Mouse (Mus musculus): Measurements from ENCODE around the gene Gm27021.

The Gm27021 gene

DNA sequence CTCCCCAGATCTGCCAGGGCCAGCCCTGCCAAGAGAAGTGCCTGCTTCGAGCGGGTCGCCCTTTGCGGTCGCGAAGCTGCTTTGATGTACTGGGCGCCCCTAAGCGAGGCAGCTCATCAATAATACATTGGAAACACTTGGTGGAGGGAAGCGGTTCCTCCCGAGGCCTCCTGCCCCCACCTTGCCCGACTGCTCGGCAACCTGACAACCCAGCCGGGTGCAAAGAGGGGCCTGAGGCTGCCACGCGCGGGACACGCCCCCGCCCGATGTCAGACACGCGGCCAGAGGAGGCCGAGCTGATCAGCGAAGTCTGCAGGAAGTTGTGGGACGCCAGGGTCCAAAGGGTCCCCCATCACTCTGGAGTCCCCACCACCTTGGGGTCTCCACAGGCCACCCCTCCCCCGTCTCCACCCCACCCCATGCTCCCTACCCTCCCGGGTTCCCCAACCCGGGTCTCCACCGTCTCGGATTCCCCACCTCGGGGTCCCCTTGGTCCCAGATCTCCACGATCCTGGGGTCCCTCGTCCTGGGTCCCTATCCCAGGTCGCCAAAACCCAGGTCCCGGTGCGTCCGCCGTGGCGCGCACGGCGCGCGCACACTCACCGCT is 34.1 kb downstream of the Gm27021 start:
- DNase-seq = peak; percentile 18 to 36

DNA sequence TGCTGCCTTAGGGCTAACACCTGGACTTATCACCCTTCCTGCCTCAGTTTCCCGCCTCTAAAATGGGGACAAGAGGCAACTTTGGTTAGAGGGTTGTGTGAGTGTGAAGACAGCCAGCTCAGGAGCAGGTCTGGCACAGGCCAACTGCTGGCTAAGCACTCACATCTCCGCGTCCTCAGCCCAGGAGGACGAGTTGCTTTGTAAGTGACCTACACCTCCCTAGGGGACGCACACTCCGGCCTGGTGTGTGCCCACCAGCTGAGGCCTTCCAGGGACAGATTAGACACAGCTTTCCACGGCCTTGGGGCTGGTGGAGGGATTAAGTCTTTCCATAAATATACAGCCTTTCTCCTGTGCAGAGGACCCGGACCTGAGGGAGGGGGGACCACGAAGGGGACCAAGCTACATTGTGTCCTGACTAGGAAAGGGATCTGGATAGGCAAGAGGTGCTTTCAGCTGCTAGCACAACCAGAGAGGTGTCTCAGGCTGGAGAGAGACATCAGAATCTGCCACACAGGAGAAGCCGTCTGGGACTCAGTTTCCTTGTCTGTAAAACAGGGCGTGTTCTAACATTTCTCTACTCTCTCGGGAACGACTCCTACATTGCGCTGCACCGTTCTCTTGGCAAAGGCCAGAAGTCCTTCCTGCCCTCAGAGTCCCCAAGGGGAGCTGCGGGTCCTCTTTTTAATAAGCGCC is 34.8 kb downstream of the Gm27021 start:
- DNase-seq = no peak

DNA sequence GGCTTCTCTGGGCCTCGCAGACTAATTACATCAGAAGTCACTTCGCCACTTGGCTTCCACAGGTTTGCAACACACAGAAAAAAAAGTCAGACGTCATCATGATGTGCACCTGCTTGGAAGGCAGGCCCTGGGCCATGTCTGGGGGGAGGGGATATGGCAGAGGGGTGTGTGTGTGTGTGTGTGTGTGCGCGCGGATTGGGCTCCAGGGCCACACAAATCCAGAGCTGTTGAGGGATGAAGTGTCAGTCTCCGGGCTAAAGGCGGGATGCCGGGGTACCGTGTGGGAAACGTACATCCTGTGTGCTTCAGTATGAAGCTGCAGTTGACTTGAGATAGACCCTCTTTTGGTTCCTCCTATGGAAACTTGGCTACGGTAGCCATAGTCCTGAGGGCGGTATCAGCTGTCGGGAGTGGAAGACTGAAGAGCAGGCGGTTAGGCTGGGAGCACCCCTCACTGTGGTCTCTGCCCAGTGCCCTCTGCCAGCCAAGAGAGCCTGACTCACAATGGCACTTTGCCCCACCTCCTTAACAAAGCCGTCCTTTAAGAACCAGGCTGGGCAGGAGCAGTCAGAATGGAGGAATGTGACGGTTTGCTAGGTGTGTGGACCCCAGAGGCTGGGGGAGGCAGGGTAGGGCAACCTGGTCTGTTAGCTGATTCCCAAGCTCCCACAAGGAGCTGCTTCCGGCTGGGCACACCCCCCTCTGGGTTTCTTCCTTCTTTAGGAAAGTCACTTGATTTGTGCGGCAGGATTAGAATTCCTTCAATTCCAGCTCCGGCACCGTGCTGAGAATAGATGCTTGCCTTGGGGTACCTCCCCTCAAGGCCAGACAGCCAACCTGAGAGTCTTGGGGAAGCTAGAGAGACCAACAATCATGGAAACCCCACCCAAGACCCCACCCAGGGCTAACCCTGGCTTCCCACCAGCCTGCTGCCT is 36.2 kb downstream of the Gm27021 start:
- no peak for DNase-seq

DNA sequence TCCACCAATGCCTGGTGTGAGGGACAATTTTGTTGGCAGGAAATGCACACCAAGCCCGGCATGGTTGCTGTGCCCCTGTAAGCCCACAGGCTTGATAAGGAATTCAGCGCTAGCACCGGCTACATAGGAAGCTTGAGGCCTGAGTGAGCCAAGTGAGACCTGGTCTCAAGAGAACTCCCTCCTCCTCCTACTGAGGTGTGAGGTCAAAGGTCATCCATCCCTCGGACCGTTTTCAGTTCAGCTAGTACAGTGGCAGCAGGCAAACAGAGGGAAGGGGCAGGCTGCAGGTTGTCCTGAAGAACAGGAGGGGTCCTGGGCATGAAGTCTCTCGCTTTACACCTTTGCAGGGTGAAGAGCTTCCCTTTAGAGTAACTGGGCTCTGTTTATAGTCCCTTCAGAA is 37.0 kb downstream of the Gm27021 start:
- DNase-seq = no peak

DNA sequence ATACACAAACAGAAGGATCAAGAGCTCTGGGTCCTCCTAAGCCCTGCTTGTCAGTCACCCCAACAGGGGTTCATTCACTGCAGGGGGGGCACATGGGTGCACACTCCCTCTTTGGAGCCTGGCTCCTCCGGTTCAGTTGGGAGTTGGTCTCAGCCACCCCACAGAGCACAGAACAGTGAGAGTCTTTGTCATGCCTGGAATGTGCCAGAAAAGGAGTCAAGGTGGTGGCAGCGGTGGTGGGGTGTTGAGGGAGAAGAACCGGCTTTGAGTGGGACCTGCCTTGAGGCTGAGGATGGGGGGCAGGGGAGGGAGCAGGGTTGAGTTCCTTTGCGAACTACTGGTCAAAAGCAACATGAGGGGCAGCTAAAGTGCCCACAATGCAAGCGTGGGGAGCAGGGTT is 37.8 kb downstream of the Gm27021 start:
- DNase-seq = no peak

DNA sequence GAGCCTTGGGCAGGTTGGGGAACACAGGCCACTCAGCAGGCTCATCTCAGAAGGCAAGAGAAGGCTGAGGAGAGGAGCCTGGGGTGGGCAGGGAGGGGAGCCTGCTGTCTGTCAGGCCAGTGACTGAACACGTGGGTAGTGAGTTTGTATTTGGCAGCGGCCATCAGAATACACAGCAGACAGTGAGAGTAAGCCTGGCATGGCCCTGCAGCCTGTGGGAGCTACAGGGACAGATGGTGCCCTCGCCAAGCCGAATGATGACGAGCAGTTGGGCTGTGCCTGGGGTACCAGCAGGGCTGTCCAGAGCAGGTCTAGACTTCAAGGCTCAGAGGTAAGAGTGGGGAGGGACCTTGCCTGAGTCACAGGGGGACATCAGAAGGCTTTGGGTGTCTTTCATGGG is 40.6 kb downstream of the Gm27021 start:
- no peak for DNase-seq

DNA sequence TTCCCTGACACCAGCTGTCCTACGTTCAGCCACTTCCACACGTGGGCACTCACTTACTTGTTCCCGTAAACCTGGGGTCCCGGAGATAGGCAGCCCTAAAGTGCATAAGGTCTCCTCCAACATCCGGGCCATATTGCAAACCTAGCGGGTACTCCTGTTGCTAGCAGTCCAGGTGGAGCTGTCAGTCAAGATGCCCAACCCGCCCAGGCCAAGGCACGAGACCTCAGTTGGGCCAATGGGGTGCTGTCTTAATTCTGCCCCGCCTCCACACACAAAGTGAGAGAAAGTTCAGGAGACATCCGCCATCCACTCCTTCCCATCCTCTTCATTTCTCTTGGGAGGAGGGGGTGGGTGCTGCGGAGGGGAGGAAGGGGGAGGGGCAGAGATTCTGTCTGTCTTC is 41.4 kb downstream of the Gm27021 start:
- no peak for DNase-seq

DNA sequence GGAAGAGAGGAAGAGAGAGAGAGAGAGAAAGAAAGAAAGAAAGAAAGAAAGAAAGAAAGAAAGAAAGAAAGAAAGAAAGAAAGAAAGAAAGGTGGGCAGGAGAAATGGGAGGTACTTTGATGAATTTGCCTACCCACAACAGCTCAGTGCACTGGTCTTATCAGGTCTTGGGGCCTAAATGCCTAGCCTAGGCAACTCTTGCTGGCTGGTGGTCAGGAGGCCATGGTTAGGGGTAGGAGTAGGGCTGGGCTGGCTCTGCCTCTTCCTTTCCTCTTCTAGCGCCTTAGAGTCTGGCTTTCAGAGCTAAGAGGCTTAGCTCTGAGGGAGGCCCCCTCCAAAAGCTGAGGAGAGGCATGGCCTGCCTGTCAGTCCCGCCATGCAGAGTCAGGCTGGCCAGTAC is 44.3 kb downstream of the Gm27021 start:
- DNase-seq = no peak

DNA sequence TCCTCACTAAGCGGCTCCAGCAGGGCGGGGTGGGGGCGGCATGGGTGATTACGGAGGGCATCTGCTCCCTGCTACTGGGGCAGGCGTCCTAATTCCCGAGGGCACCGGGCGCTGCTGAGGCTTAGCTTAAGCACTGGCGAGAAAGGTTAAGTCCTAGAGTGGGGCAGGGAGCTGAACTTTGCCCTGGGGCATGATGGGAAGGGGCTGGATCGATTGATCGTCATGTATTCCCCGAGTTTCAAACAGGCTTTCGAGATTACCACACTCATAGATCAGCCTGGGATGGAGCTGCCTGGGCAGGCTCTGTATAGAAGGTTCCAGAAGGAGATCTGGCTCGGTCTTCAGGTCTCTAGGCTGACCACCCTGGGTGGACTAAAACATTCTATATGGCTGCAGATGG is 45.7 kb downstream of the Gm27021 start:
- no peak for DNase-seq

DNA sequence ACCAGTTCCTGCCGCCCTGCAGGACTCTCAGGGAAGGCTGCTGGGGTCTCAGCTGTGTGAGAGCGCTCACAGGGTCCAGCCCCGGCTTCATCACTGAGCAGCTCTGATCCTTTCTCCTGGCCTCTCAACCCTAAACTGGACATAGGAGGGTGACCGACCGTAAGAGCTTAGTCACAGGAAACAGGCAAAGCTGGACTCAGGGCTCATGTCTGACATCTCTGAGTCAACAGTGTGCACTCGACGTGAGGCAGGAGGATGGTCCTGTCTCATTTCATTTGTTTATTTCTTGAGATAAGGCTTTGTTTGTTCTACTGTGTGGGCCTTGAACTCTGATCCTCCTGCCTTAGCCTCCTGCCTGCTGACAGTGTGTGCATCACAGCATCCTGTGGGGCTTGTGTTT is 47.4 kb downstream of the Gm27021 start:
- no peak for DNase-seq

DNA sequence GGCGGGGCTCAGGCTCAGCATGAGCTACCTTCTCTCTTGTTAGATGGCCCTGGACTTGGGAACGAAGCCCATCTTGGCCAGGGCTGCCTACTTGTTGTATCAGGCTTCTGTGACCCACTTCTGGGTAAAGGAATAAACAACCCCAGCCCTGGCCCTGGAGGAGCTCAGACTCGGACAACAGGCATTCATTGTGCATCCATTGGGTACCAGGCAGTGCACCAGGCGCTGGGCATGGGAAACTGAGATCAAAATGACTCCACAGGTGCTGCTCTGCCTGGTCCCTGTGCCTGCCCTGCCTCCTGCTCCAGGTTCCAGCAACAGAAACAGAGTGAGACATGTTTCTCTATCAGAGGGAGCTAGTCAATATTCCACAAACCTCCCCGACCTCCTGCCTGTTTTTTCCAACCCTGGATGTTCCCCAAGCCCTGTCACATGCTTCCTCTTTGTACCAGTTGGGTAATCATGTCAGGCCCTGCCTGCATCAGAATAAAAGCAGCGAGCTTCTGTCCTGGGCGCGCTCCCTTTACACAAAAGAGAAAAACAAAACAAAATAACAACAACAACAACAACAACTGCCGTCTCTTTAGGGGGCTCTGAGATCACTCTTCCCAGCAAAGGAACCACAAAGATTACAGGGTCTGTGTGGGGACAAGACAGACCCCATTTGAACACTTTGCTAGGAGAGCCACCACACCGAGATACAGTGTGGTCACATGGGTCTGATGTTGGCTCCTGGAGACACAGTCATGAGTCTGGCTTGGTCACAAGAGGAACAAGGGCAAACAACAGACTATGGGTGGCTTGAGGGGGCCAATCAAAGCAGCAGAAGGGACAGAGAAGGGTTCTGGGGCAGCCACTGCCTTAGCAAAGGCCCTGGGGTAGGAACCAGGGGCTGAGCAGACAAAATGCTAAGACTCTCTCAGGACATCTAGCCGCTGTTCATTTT is 48.4 kb downstream of the Gm27021 start:
- DNase-seq = no peak

DNA sequence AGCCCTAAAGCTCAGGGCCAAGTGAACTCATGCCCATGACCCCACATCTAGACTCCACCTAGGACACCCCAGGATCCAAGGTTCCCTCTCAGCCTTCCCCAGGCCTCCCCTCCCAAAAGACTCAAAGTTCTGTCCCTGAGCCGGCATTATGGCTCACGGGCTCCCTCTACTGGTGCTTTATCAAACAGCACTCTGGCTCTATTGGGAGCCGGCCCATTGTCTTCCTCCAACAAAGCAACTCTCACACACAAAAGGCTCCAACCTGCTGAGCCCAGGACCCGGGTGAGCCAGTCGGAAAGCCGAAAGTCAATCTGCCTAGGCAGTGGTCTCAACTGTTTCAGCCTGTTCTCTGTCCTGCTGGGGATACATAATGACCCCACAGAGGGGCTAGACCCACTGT is 49.8 kb downstream of the Gm27021 start:
- DNase-seq = peak; percentile 47 to 66

DNA sequence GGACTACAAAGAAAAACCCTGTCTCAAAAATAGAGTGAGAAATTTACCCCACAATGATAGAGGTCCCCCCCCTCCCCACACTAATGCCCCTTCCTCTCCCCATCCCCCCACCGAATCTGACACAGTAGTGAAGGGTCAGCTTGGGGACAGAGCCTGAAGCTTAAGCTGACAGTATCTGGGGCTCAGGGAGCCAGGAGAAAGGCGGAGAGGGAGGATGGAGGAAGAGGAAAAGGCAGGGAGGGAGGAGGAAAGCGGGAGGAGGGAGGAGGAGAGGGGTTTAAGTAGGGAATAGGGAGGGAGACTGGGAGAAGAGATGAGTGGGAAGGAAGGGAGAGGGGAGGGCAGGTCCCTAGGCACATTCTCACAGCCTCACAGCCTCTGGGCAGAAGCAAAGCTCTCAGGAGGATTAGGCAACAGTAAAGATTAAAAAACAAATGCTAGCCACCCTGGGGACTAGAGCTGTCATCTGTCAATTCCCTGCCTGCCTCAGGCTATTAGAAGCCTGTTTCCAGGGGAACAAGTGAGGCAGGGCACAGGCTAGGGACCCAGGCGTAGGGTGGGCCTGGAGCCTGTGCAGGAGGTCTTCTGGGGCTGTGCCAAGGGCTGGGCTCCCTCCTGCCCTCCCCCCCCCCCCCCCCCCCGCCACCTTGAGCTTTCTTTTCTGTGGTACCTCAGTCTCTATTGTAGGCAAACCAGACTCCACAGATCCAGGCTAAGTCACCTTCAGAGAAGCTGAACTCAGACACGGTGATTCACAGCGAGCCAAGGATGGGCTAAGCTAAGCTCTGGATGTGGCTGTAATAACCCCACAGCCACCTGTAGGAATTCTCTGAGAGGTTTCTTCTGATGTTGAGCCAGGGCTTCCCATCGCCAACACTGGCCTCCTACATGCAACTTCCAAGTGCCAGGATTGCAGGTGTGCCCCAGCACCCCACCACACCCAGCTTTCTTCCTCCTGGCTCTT is 50.9 kb downstream of the Gm27021 start:
- DNase-seq = no peak

DNA sequence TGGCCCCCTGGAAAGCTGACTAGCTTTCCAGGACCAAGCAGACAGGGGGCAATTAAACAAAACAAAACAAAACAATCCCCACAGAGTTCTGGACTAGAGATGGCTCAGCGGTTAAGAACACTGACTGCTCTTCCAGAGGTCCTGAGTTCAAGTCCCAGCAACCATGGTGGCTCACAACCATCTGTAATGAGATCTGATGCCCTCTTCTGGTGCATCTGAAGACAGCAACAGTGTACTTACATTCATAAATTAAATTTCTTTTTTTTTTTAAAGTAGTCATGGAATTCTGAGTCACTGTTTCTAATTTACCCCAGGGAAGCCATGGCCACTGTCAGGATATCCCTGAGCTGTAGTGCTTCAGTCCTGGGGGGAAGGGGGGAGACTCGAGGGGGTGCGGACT is 53.4 kb downstream of the Gm27021 start:
- DNase-seq = no peak

DNA sequence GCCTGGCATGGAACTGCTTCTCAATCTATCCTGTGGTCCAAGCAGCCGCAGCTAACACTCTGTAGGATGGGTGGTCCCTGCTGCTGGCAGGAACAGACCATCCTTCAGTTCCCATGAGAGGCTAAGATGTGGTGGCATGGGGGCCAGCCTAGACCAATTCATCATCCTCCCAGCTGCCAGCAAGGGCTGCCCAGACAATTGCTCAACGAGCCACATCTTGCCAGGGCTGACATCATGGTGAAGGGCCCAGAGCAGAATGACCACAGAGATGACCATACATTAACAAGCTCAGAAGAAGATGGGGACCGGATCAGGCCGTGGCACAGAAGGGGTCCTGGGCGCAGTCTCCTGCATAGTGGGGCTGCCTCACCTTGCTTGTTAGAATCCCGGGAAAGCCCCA is 57.1 kb downstream of the Gm27021 start:
- DNase-seq = no peak

DNA sequence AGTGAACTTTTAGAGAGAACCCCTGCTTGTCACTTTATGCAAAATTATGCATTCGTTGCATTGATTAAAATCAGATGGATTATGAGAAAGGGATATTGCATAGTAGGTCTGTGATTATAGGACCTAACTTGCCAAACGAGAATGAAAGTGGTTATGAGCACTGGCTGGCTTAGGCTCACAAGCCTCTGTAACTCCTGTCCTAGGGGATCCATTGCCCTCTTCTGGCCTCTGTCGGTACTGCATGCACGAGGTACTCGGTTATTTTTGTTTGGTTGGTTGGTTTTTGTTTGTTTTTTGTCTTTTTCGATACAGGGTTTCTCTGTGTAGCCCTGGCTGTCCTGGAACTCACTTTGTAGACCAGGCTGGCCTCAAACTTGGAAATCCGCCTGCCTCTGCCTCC is 60.0 kb downstream of the Gm27021 start:
- peak; percentile 71 to 80 for DNase-seq

DNA sequence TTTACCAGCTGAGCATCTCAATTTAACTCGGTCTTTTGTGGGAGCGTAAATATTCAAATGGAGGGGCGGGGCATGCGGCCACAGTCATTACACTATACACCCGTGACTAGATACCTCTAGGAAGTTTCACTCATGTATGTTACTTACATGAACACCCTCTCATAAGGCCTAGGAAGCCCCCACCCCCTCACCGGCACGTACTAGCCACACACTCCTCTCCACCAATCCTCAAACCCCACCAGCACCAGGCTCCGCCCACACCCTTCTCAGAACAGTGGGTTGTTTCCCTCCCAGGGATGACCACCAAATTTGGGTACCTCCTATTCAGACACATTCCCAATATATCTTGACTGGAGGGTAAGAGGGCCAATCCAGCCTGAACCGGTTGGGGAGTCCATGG is 60.4 kb downstream of the Gm27021 start:
- no peak for DNase-seq

DNA sequence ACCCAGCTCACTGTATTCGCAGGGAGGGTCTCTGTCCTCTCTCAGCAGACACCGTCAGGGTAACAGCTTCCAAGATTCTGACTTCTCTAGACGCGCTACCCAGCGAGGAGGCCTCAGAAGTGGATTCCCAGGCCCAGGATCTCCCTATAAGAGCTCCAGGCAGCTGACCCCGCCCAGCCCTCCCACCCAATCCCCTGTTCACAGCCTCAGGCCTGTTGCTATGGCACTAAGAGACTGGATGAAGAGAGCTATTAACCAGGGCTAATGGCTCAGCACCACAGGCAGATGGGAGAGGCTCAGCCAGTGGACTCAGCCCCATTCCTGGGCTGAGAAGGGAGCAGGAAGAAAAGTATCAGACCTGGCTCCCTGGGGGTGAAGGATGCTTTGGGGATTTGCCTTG is 65.2 kb downstream of the Gm27021 start:
- no peak for DNase-seq

DNA sequence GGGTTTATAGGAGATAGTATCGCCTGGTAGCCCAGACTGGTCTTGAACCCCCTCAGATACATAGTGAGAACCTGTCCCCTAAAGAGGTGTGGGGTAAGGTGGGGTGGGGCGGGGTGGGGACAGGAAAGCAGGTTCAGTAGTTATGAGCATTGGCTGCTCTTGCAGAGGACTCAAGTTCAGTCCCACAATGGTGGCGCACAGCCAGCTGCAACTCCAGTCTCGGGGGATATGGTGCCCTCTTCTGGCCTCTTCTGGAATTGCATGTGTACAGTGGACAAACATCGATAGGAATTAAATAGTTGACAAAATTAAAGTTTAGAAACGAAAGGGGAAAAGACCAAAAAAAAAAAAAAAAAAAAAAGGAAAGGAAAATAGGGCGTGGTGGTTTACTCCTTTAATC is 68.4 kb downstream of the Gm27021 start:
- DNase-seq = peak; percentile 74 to 77

DNA sequence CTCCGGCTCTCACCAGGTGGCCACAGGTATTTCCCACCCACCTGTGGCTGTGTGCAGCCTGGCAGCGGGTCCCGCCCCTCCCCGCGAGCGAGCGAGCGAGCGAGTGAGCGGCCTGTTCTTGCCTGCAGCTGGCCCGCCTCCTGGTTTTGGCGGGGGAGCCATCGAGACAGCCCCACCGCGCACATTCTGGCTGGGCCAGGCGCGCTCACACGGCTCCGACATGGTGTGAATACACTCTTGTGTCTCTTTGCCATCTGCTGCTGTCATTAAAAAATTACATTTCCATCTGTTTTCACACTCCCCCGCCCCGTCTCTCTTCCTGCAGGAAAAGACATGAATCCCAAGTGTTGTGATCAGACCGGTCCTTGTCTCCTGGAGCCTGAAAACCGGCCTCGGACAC is 69.3 kb downstream of the Gm27021 start:
- DNase-seq = no peak

DNA sequence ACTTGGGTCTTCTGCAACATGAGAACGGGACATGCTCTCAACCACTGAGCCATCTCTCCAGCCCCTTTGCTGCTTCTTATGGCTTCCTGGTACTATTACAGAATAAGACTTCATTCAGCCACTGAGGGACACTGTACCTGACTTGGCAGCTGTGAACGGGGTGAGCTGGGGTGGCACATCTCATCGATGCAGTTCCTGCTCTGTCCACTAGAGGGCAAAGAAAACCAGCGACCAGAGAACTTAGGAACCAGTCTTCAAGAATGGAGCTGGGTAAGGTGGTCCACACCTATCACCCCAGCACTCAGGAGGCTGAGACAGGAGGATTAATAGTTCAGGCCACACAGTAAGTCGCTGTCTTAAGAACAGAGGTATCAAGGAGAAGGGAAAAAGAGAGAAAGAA is 71.9 kb downstream of the Gm27021 start:
- peak in 1 of 2 experiments; percentile 59 for DNase-seq

Measured in thymus, postnatal 36 days (tissue).